Mouse (Mus musculus): ENCODE measurements around the gene Gm21885.

The Gm21885 gene

DNA sequence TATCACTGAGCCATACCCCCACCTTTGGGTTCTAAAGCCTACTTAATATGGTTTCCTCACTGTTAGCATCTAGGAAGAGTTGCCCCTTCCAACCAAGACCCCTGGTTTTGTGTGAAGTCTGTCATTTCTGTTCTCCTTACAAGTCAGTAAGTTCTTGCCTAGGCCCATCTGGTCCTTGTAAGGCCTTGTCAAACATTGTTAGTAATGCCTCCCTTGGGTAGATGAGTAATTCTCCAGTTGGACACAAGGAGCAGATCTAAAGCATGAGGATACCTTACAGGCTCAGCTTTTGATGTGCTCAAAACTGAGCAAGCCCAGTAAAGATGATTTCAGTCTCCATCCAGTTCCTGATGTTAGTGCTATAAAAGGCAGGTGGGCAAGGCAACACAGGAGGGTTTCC, 12.9 kb upstream of the Gm21885 start:
- CTCF ChIA-PET: interaction anchor here (0.6 kb wide), 1 partner anchor 26 kb away, joined by 5 read pairs; no protein-coding TSS in a partner anchor

DNA sequence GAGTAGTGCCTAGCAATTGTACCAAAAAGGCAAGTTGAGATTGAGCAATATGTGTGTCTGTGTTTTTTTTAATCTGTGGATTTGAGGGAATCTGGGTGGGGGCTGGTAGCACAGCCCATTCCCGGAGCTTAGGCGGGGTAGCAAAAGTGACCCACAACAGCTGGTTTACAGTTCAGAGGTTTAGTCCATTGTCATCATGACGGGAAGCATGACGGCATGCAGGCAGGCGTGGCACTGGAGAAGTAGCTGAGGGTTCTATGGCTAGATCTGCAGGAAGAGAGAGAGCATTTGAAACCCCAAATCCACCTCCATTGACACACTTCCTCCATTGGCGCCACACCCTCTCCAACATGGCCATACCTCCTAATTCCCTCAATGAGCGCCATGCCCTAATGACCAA, 11.8 kb upstream of the Gm21885 start:
- CTCF ChIA-PET: no interaction called here

GRCm38 (mm10) chr11:94271015-94271414, 10.7 kb upstream of the Gm21885 start:
- CTCF ChIA-PET: interaction anchor here (0.6 kb wide), 1 partner anchor 24 kb away, joined by 9 read pairs; no protein-coding TSS in a partner anchor

GRCm38 (mm10) chr11:94272960-94273927, 8.4 kb upstream of the Gm21885 start:
- CTCF ChIA-PET: interaction anchor here (0.6 kb wide), 1 partner anchor 129 kb away, joined by 3 read pairs; no protein-coding TSS in a partner anchor

DNA sequence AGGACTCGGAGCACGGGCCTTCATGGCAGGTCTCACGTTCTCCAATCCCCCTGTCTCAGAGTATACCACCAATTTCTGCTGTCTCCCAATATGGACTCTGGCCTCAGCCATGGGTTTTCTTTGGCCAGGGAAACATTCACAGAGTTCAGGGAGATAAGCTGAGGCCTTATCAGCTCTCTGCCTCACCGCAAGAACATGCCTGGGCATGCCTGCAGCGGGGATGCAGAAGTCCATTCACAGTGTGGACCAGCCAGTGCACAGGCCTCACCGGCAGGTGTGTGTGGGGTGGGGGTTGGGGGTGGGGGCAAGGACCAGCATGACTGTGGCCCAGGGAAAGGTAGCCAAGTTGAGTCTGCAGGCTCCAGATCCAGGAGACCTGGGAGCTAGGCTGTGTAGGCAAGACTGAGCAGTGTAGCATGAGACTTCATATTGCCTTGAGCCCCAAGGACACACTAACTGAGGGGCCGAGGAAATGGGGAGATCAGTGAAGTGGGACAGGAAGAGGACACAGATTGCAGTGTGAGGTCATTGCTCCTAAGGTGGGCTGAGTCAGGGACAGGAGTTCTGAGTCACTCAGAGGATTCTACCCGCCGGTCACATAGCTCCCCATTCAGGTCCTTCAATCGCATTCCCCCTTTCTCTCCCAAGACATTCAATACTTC, 7.3 kb upstream of the Gm21885 start:
- CTCF ChIA-PET: no interaction called here

- CTCF ChIA-PET: no interaction called here
Measured at GRCm38 (mm10) chr11:94275226-94275625, 6.4 kb upstream of the Gm21885 start.

- CTCF ChIA-PET: interaction anchor here (1.7 kb wide), 1 partner anchor 39 kb away, joined by 5 read pairs; no protein-coding TSS in a partner anchor
Measured at GRCm38 (mm10) chr11:94275686-94276085, 6.0 kb upstream of the Gm21885 start.

DNA sequence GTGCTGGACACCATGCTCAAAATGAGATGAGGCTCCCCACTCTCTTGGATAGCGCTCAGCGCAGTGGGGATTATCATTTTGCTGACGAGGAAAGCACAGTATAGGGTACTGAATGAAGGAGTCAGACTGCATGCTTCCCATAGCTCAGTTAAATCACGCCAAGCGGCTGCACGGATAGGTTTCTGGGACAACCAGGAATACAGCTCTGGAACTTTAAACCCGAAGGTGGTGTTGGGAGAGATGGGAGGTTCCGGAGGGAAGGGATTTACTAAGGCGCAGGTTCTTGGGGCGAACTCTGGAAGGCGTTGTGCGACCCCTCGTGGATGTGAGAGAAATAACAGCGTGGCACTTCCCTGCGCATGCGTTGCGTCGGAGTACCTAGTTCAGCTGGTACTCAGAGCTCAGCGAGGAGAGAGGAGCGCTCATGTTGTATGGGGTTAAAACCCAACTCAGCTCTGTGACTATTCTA, 4.8 kb upstream of the Gm21885 start:
- CTCF ChIA-PET: interaction anchor here (1.7 kb wide), 1 partner anchor 40 kb away, joined by 5 read pairs; no protein-coding TSS in a partner anchor

- CTCF ChIA-PET: no interaction called here
Measured at GRCm38 (mm10) chr11:94282291-94282690, 618 bp downstream of the Gm21885 start.

DNA sequence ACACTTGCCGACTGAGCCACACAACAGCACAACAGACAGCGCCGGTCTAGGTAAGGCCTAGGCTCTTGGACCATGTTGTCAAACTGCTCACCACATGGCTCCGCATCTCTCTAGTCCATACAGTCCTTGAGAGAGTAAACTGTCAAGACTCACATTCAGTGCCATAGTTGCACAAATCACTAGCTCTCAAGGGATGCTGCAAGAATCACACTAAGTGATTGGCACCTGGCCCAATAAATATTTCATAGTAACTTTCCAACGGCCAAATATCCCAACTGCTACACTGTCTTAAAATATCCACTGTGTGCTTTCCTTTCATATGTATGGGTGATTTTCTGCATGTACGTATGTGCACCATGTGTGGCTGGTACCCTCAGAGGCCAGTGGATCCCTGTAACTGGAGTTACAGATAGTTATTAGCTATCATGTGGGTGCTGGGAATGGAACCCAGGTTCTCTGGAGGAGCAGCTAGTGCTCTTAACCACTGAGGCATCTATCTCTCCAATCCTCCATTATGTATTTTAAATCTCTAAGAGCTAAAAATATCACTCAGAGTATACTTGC, 1.9 kb downstream of the Gm21885 start:
- CTCF ChIA-PET: no interaction called here

GRCm38 (mm10) chr11:94285886-94286574, 4.4 kb downstream of the Gm21885 start:
- CTCF ChIA-PET: no interaction called here

- CTCF ChIA-PET: no interaction called here
Measured at GRCm38 (mm10) chr11:94287105-94287504, 5.4 kb downstream of the Gm21885 start.

- CTCF ChIA-PET: no interaction called here
Measured at GRCm38 (mm10) chr11:94290062-94290740, 8.5 kb downstream of the Gm21885 start.

DNA sequence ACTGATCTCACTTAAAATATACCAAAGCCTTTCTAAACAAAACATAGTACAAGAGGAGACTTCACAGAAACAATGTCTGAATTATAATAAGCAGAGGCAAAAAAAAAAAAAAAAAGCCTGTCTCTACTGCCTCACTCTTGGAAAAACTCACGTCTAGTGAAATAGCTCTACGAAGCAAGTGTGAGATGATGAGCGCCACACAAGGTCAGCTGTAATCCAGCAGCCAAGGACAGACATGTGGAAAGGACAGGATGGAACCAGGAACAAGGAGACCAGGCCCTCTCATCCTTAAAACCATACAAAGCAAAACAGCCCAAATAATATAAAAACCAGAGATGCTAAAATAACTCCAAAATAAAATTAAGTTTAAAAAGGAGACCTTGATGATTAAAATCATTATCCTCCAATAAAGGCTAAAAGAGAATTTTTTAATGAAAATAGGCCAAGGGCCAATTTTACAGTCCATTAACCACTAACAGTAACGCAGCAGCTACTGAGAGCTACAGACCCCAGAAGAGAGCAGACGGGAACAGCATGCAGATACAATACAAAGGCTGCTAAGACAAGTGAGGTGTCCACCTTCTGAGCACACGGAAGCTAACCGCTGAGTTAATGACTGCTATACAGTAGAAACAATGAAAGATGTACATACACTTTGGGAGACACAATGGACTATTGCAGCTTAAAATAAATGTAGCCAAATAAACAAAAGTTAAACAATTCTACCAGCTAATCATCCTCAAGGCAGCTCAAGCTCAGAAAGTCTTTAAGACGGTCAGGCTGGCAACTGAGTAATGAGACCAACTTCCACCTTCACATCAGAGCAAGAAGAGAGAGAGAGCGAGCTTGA, 13.5 kb downstream of the Gm21885 start:
- CTCF ChIA-PET: interaction anchor here (0.7 kb wide), 1 partner anchor 69 kb away, joined by 11 read pairs; no protein-coding TSS in a partner anchor

DNA sequence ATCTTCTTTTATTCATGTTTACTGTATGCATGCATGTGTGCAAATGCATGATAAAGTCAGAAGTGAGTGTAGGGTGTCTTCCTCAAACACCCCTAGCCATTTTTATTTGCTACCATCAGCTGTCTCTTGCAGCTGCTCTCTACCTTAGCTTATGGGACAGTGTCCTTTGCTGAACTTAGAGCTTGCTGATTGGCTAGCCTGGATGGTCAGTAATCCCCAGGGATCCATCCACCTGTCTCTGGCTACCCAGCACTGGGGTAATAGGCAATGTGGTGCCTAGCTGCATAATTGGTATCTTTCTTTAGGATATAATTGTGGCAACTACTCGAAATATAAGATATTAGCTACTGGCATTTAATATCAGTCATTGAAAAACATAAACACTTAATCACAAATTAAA, 31.1 kb downstream of the Gm21885 start:
- CTCF ChIA-PET: no interaction called here

DNA sequence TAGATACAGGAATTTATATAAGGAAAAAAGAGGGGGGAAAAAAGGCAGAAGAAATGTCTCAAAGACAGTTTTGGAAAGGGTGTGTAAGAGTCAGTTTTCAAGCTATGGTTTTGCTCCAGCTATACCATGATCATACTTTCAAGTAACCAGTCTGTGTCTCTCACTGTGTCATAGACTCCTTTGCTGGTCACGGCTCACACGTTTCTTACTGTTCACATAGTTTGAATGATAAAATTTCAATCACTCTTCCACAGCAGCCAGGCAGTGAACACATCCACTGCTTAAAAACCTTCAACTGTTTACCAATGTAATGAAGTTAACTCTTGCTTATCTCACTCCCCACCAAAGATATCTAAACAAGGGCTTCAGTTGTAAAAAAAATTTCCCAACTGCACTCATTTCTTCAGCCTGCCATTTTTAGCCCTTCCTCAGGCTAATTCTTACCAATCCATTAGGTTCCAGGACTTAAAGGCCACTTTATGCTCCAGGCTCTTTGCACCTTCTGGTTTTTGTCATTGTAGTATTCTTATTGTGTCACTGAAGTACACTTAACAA, 32.5 kb downstream of the Gm21885 start:
- CTCF ChIA-PET: interaction anchor here (0.6 kb wide), 1 partner anchor 20 kb away, joined by 8 read pairs; no protein-coding TSS in a partner anchor

- CTCF ChIA-PET: no interaction called here
Measured at GRCm38 (mm10) chr11:94315308-94315707, 33.6 kb downstream of the Gm21885 start.

DNA sequence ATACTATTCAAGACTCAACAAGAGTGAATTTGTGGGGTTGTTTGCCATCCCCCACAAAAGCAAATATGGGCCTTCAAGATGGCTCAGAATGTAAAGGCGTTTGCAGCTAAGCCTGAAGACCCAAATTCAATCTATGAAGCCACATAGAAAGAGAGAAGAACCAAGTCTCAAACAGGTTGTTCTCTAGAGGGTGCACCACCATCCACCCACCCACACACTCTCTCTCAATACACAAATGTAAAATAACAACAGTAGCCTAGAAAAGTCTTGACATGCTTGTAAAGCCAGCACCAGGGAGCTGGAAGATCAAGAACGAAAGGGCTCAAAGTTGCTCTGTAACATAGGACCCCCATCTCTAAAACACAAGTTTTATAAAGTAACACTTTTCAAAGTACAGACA, 34.9 kb downstream of the Gm21885 start:
- CTCF ChIA-PET: no interaction called here

- CTCF ChIA-PET: no interaction called here
Measured at GRCm38 (mm10) chr11:94317014-94317413, 35.3 kb downstream of the Gm21885 start.

DNA sequence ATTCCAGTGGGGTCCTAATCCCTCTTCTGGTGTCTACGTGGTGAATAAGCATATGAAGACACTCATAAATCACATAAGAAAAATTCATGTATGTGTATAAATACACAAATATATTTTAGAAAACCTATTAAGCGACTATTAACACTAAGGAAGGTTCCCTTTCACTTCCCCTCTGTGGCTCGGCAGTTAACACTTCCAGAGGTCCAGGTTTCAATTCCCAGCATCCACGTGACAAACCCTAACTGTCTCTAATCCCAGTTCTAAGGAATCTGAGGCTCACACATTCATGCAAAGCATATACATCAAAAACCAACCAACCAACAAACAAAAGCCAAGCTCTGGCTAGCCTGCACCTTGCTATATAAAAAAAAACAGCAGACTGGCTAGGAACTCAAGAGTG, 35.8 kb downstream of the Gm21885 start:
- CTCF ChIA-PET: interaction anchor here (0.7 kb wide), 1 partner anchor 11 kb away, joined by 3 read pairs; no protein-coding TSS in a partner anchor
